ENCODE assay signal across 8 mouse cellular contexts in genomic region chr4:61973236-61973635, GRCm38 (mm10).
DNase-seq lines count a peak whose midpoint lies in the region; ATAC-seq lines count a peak whose summit lies in the region.

No protein-coding gene starts in this region.

- intact Hi-C loops in left cerebral cortex, postnatal 36 days (cut with DNase I): no loop called here

- H3K4me3 ChIP-seq in midbrain, embryonic 11.5 days (ENCODE audit: low read depth, low read length): no peak overlapping the region
- H3K4me3 ChIP-seq in midbrain, embryonic 13.5 days (replicated peaks): no peak overlapping the region
- H3K4me3 ChIP-seq in embryonic facial prominence, embryonic 11.5 days (ENCODE audit: low read depth, low read length): no peak overlapping the region

- no peaks in the 10 kb centered on the region; the same call in 1 of the 2 replicates for H3K9me3 ChIP-seq in midbrain, embryonic 11.5 days (ENCODE audit: control insufficient read depth, low read length)
- H3K9me3 ChIP-seq in midbrain, embryonic 13.5 days: no peaks in the 10 kb centered on the region
- no peaks in the 10 kb centered on the region for H3K9me3 ChIP-seq in embryonic facial prominence, embryonic 11.5 days (replicated peaks; ENCODE audit: control insufficient read depth, low read length)

- DNase-seq in gastrocnemius, postnatal 10 days: peak; percentile 23
- no peak for DNase-seq in gastrocnemius, adult 18-20 months (ENCODE audit: low spot score)
- DNase-seq in midbrain, embryonic 11.5 days (ENCODE audit: low spot score, missing footprints): peak; percentile 86
- peak; percentile 74 for DNase-seq in R1 (ENCODE audit: low read depth, low spot score)
- DNase-seq in embryonic facial prominence, embryonic 11.5 days (ENCODE audit: low spot score): peak; percentile 26
- DNase-seq in retina, postnatal 1 day: peak; percentile 35
- DNase-seq in left cerebral cortex, postnatal 36 days (ENCODE audit: low spot score in 2 of 2): no peak

- no peaks in the 10 kb centered on the region for H3K36me3 ChIP-seq in midbrain, embryonic 11.5 days (ENCODE audit: control insufficient read depth, insufficient read depth, low read length)
- no peaks in the 10 kb centered on the region for H3K36me3 ChIP-seq in midbrain, embryonic 13.5 days
- no peaks in the 10 kb centered on the region for H3K36me3 ChIP-seq in embryonic facial prominence, embryonic 11.5 days (replicated peaks; ENCODE audit: control insufficient read depth, insufficient read depth, low read depth, low read length)

- H3K4me1 ChIP-seq in midbrain, embryonic 11.5 days (ENCODE audit: control insufficient read depth, insufficient read depth, low read length): no peaks in the 10 kb centered on the region
- H3K4me1 ChIP-seq in midbrain, embryonic 13.5 days (replicated peaks): no peaks in the 10 kb centered on the region
- H3K4me1 ChIP-seq in embryonic facial prominence, embryonic 11.5 days (ENCODE audit: control insufficient read depth, insufficient read depth, low read length): no peaks in the 10 kb centered on the region

- no peak overlapping the region for H3K4me2 ChIP-seq in midbrain, embryonic 11.5 days
- no peak overlapping the region for H3K4me2 ChIP-seq in midbrain, embryonic 13.5 days (replicated peaks)
- no peak overlapping the region for H3K4me2 ChIP-seq in embryonic facial prominence, embryonic 11.5 days (ENCODE audit: low read depth, low read length)

- no peak overlapping the region for H3K9ac ChIP-seq in midbrain, embryonic 11.5 days (ENCODE audit: low read length)
- no peak overlapping the region for H3K9ac ChIP-seq in midbrain, embryonic 13.5 days (replicated peaks)
- no peak overlapping the region for H3K9ac ChIP-seq in embryonic facial prominence, embryonic 11.5 days (replicated peaks; ENCODE audit: low read length)

- H3K27ac ChIP-seq in midbrain, embryonic 11.5 days (ENCODE audit: low read depth, low read length): no peak overlapping the region
- H3K27ac ChIP-seq in midbrain, embryonic 13.5 days: no peak overlapping the region
- no peak overlapping the region for H3K27ac ChIP-seq in embryonic facial prominence, embryonic 11.5 days (replicated peaks; ENCODE audit: low read depth, low read length)

- H3K27me3 ChIP-seq in midbrain, embryonic 11.5 days (ENCODE audit: control insufficient read depth, insufficient read depth, low read length): no peaks in the 10 kb centered on the region
- no peaks in the 10 kb centered on the region for H3K27me3 ChIP-seq in midbrain, embryonic 13.5 days
- no peaks in the 10 kb centered on the region for H3K27me3 ChIP-seq in embryonic facial prominence, embryonic 11.5 days (ENCODE audit: control insufficient read depth, insufficient read depth, low read length)

- ATAC-seq in midbrain, embryonic 11.5 days (ENCODE audit: low FRiP score): no peak
- no peak for ATAC-seq in midbrain, embryonic 13.5 days
- ATAC-seq in embryonic facial prominence, embryonic 11.5 days (replicated peaks; ENCODE audit: insufficient number of reproducible peaks, low FRiP score, low TSS enrichment, low read depth): no peak

- 64% methylated on average over 2 of the region's 2 CpGs for WGBS in midbrain, embryonic 11.5 days
- 64% methylated on average over 2 of the region's 2 CpGs for WGBS in midbrain, embryonic 13.5 days
- WGBS in embryonic facial prominence, embryonic 11.5 days: 63% methylated on average over 2 of the region's 2 CpGs

Comparison
In these comparisons a context has a peak if more than half of its experiments do, and no peak if none do; other contexts are left out.
1. DNase-seq: peak in gastrocnemius, postnatal 10 days (single experiment), midbrain, embryonic 11.5 days (single experiment), R1 (single experiment), embryonic facial prominence, embryonic 11.5 days (single experiment) and retina, postnatal 1 day (single experiment); none in gastrocnemius, adult 18-20 months (single experiment) and left cerebral cortex, postnatal 36 days (0 of 2).